Mouse (Mus musculus) myocyte (in vitro differentiated cells): ENCODE results near the gene Cox10.

ENCODE experiments used
- MAX ChIP-seq: IDR thresholded peaks from one replicate; pipeline ENCODE4 v1.6.1; 2011; ENCODE audit warnings: low read depth, mild to moderate bottlenecking, control low read depth
- POLR2AphosphoS2 ChIP-seq: IDR thresholded peaks from one replicate; pipeline ENCODE4 v1.6.1; 2011; ENCODE audit warnings: low read depth, control low read depth; ENCODE audit not compliant: insufficient read length

DNA sequence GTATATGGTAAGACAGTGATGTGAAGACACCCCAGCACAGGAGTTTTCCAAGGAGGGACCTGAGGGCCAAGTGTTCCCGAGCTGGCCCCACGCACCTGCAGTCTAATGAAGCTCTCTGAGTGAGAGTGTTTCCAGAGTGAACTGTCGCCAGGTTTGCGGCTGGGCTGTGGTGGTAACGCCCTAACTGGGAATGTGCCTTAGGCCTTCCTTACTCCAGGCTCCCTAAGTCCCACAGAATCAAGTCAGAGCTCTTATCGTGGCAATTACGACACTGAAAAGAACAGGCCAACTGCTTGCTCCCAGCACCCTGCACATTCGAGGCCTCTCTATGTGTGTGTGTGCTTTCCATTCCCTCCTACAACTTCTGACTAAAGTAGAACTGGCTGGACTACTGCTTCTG is 51.8 kb downstream of the Cox10 start:
- TF ChIP-seq MAX (no peak), POLR2AphosphoS2 (no peak)
